Mouse (Mus musculus) MEL (cell line): ENCODE results near the gene Gm42791.

Source experiments
- CTCF ChIP-seq, 3 experiments: IDR thresholded peaks in 2 of 3; conservative IDR thresholded peaks in 1 of 3; 2 replicates each; pipeline ENCODE4 v1.5.1; 2011 to 2012; ENCODE audit warnings: low read length in 3 of 3, low read depth in 2 of 3, mild to moderate bottlenecking in 2 of 3, improper control_type of control experiment in 1 of 3, inconsistent platforms in 1 of 3, mixed read lengths in 1 of 3, moderate library complexity in 1 of 3; ENCODE audit not compliant: control insufficient read depth in 1 of 3, insufficient read depth in 1 of 3, poor library complexity in 1 of 3, severe bottlenecking in 1 of 3
- E2F4 ChIP-seq: IDR thresholded peaks from 2 replicates; pipeline ENCODE4 v1.6.1; 2011; ENCODE audit warnings: low read depth, low read length, improper control_type of control experiment, borderline replicate concordance
- GATA1 ChIP-seq: IDR thresholded peaks from 2 replicates; pipeline ENCODE4 v1.6.1; 2011; ENCODE audit warnings: low read depth, low read length, improper control_type of control experiment
- JUND ChIP-seq: IDR thresholded peaks from 2 replicates; pipeline ENCODE4 v1.6.1; 2011; ENCODE audit warnings: low read depth, mild to moderate bottlenecking, improper control_type of control experiment, low read length
- MAFK ChIP-seq: IDR thresholded peaks from 2 replicates; pipeline ENCODE4 v1.6.1; 2011; ENCODE audit warnings: low read depth, mild to moderate bottlenecking, low read length, improper control_type of control experiment, borderline replicate concordance
- POLR2A ChIP-seq, 2 experiments: IDR thresholded peaks; 2 replicates each; pipeline ENCODE4 v1.6.1; 2011 to 2012; ENCODE audit warnings: low read length in 2 of 2, mild to moderate bottlenecking in 2 of 2, control low read depth in 1 of 2, improper control_type of control experiment in 1 of 2, low read depth in 1 of 2, moderate library complexity in 1 of 2; ENCODE audit not compliant: control insufficient read depth in 1 of 2, insufficient read depth in 1 of 2, poor library complexity in 1 of 2

- no peak for TF ChIP-seq JUND
- no peak for TF ChIP-seq E2F4
- TF ChIP-seq POLR2A (IDR thresholded peaks at IDR 0.05; ENCODE audit: control insufficient read depth in 1 of 2, insufficient read depth in 1 of 2, low read depth in 1 of 2, low read length in 2 of 2, poor library complexity in 1 of 2) = no peak
- no peak for TF ChIP-seq CTCF (IDR thresholded peaks at IDR 0.05 in 2 of 3, conservative IDR thresholded peaks at IDR 0.05 in 1 of 3; ENCODE audit: control insufficient read depth in 1 of 3, insufficient read depth in 1 of 3, low read depth in 2 of 3, low read length in 3 of 3, poor library complexity in 1 of 3, severe bottlenecking in 1 of 3)
- no peak for TF ChIP-seq MAFK
- no peak for TF ChIP-seq GATA1
Observed at GRCm38 (mm10) chr5:148885821-148886609, 108.9 kb downstream of the Gm42791 start.
